Mouse (Mus musculus): ENCODE data around the gene Ctla4. TPM values are rescaled to one million over a fixed set of nuclear protein-coding genes. Genes with fewer than 3 reads are reported as not detected.

Gene Ctla4
- polyA plus RNA-seq, 1 experiment from 2014 or later, result not detected

DNA sequence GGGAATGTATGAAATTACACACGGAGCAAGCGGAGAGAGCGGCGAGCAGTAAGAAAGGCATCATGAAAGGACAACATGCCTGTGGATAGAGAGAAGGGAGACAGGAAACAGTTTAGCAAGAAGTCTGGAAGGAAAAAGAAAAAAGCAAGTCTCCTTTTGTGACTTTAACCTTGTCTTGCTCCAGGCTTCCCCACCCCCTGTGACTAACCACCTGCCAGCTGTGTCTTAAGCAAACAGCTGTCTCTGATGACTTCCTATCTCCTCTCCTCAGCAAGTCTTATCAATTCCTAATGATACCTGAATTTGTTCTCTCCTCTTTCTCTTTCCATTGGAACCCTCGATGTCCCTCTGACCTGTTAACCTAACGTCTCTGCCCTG lies 34.0 kb upstream of the Ctla4 start:
- no peak for ATAC-seq (ENCODE audit: low read depth)
- Histone ChIP-seq H3K9ac (ENCODE audit: low read depth, low read length) (no peak overlapping the region), H3K4me2 (ENCODE audit: low read depth, low read length) (no peak overlapping the region), H3K4me3 (ENCODE audit: low read depth, low read length) (no peak overlapping the region), H3K36me3 (ENCODE audit: control insufficient read depth, insufficient read depth, low read length) (no peaks in the 10 kb centered on the region), H3K27ac (replicated peaks; ENCODE audit: low read depth, low read length) (no peak overlapping the region), H3K27me3 (replicated peaks; ENCODE audit: control insufficient read depth, insufficient read depth, low read length) (no peaks in the 10 kb centered on the region), H3K9me3 (ENCODE audit: control insufficient read depth, low read length) (no peaks in the 10 kb centered on the region), H3K4me1 (ENCODE audit: control insufficient read depth, insufficient read depth, low read length) (peaks cover 9% of the 10 kb centered on the region; the same call in 1 of the 2 replicates)
- WGBS, result 66% methylated on average over 6 of the region's 6 CpGs
- DNase-seq (ENCODE audit: low spot score), result no peak

DNA sequence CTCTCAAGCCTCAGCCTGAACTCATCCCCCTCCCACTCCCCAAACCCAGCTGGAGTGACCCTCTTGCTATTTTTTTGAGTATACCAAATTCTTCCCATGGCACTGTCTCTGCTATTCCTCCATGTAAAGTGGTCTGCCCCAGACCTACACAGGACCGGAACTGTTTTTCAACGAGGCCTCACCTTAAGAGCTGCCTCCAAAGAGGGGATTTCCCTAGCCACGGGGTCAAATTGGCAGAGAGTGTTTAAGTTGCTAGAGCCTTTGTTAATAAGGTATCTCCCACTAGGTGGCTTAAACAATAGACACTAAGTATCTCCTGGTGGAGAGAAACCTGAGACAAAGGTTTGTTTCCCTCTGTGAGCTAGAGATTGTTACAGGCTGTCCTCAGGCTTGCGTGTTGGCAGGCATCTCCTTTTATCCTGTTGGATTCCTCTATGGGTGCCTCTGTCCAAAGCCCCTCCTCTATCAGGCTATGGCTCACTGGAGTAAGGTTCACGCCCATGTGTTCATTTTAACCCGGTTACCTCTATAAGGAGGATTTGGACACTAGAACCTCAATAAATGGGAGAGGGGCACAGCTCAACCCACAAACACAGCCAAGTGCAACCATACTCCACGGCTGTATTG lies 33.4 kb upstream of the Ctla4 start:
- H3K27ac ChIP-seq (replicated peaks; ENCODE audit: low read depth, low read length), result no peak overlapping the region
- 44% methylated on average over 7 of the region's 7 CpGs for WGBS
- no peak overlapping the region for H3K4me3 ChIP-seq (ENCODE audit: low read depth, low read length)
- ATAC-seq (ENCODE audit: low read depth) (peak; percentile 41; the same call in 1 of the 2 replicates), DNase-seq (ENCODE audit: low spot score) (no peak)
- no peak overlapping the region for H3K9ac ChIP-seq (ENCODE audit: low read depth, low read length)
- H3K4me1 ChIP-seq (ENCODE audit: control insufficient read depth, insufficient read depth, low read length), result peaks cover 9% of the 10 kb centered on the region; the same call in 1 of the 2 replicates
- H3K27me3 ChIP-seq (replicated peaks; ENCODE audit: control insufficient read depth, insufficient read depth, low read length), result no peaks in the 10 kb centered on the region
- no peaks in the 10 kb centered on the region for H3K36me3 ChIP-seq (ENCODE audit: control insufficient read depth, insufficient read depth, low read length)
- H3K4me2 ChIP-seq (ENCODE audit: low read depth, low read length), result no peak overlapping the region
- H3K9me3 ChIP-seq (ENCODE audit: control insufficient read depth, low read length), result no peaks in the 10 kb centered on the region

DNA sequence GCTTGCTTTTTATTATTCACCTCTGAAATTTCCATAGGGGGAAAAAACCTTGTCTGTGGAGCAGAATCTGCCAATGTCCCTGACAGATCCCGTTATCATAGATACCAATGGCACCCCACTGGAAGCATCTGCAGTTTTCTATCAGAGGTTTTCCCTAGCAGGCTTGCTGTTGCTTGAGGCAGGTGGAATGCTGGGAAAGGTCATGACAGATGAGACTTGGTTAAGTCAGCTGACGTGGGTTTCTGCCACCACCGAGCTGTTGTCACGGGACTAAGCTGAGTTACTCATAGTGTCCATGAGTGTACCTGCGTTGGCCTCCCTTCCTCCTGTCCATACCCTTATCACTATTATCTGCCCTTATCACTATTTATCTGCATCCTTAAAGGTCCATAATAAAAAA lies 32.8 kb upstream of the Ctla4 start:
- no peaks in the 10 kb centered on the region for H3K36me3 ChIP-seq (ENCODE audit: control insufficient read depth, insufficient read depth, low read length)
- WGBS, result 90% methylated on average over 5 of the region's 5 CpGs
- no peak for DNase-seq (ENCODE audit: low spot score)
- no peak overlapping the region for H3K4me3 ChIP-seq (ENCODE audit: low read depth, low read length)
- no peak overlapping the region for H3K9ac ChIP-seq (ENCODE audit: low read depth, low read length)
- H3K27me3 ChIP-seq (replicated peaks; ENCODE audit: control insufficient read depth, insufficient read depth, low read length), result no peaks in the 10 kb centered on the region
- ATAC-seq (ENCODE audit: low read depth), result no peak
- H3K4me2 ChIP-seq (ENCODE audit: low read depth, low read length), result no peak overlapping the region
- peaks cover 9% of the 10 kb centered on the region; the same call in 1 of the 2 replicates for H3K4me1 ChIP-seq (ENCODE audit: control insufficient read depth, insufficient read depth, low read length)
- H3K27ac ChIP-seq (replicated peaks; ENCODE audit: low read depth, low read length), result no peak overlapping the region
- H3K9me3 ChIP-seq (ENCODE audit: control insufficient read depth, low read length), result no peaks in the 10 kb centered on the region

DNA sequence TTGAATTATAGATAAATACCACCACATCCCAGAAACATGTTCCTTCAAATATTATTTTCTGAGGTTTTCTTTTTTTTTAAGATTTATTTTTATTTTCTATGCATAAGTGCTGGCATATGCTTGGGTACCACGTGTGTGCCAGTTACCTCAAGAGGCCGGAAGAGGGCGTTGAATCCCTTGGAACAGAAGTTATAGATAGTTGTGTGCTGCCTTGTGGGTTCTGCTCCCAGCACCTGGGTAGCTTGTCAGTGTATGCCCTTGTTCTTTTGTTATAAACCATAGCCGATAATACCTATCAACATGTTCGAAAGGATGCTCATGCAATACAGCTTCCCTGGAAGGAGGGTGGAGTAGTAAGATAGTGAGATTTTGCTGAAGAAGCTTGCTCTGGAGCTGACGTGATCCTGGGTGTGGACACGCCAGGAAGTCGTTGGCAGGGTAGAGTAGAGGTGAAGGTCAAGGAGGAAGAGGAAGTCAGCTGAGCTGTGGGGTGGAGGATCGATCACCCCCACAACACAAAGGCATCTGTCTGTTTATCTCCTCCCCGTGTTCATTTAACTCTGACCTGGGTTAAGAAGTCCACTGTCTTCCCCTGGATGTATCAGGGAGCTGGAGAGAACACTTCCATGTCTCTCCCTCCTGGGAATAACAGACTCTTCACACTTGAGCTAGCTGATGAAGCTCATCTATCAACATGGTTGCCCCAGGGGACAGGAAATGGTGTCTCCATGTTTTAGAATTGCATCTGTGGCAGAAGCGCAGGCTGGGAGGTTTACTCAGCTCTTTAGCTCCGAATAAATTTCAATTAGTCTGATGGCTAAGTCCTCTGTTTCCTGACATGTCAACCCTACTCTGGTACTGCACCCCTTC lies 29.2 kb upstream of the Ctla4 start:
- H3K27me3 ChIP-seq (replicated peaks; ENCODE audit: control insufficient read depth, insufficient read depth, low read length), result no peaks in the 10 kb centered on the region
- ATAC-seq (ENCODE audit: low read depth) (no peak), DNase-seq (ENCODE audit: low spot score) (no peak)
- H3K9me3 ChIP-seq (ENCODE audit: control insufficient read depth, low read length), result no peaks in the 10 kb centered on the region
- WGBS, result 67% methylated on average over 12 of the region's 12 CpGs
- no peaks in the 10 kb centered on the region for H3K36me3 ChIP-seq (ENCODE audit: control insufficient read depth, insufficient read depth, low read length)
- no peak overlapping the region for H3K4me3 ChIP-seq (ENCODE audit: low read depth, low read length)
- H3K27ac ChIP-seq (replicated peaks; ENCODE audit: low read depth, low read length), result no peak overlapping the region
- no peak overlapping the region for H3K4me2 ChIP-seq (ENCODE audit: low read depth, low read length)
- peaks cover 8% of the 10 kb centered on the region; the same call in 1 of the 2 replicates for H3K4me1 ChIP-seq (ENCODE audit: control insufficient read depth, insufficient read depth, low read length)
- no peak overlapping the region for H3K9ac ChIP-seq (ENCODE audit: low read depth, low read length)

DNA sequence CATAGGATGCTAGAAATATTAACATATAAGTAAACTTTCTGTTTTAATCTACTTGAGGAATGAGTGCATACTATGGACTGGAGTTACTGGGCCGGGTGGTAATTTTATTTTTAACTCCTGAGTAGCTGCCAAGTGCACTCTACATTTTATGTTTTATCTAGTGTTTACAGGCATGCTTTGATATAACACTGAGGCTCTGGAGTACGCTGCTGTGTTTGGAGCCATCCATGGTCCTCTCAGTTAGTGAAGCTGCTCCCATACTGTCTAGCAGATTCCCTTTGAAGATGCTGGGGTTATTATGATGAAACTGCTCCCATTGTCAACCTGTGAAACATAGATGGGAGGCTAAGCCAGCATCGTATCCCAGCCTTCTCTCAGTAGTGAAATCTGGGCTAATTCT lies 27.6 kb upstream of the Ctla4 start:
- Histone ChIP-seq H3K36me3 (ENCODE audit: control insufficient read depth, insufficient read depth, low read length) (no peaks in the 10 kb centered on the region), H3K27ac (replicated peaks; ENCODE audit: low read depth, low read length) (no peak overlapping the region), H3K4me1 (ENCODE audit: control insufficient read depth, insufficient read depth, low read length) (0 out of 2 replicates have a peak, but pooled peaks cover 3% of the 10 kb centered on the region), H3K9me3 (ENCODE audit: control insufficient read depth, low read length) (no peaks in the 10 kb centered on the region), H3K9ac (ENCODE audit: low read depth, low read length) (no peak overlapping the region), H3K4me2 (ENCODE audit: low read depth, low read length) (no peak overlapping the region), H3K4me3 (ENCODE audit: low read depth, low read length) (no peak overlapping the region), H3K27me3 (replicated peaks; ENCODE audit: control insufficient read depth, insufficient read depth, low read length) (no peaks in the 10 kb centered on the region)
- 52% methylated on average over 3 of the region's 3 CpGs for WGBS
- no peak for DNase-seq (ENCODE audit: low spot score)
- ATAC-seq (ENCODE audit: low read depth), result no peak

DNA sequence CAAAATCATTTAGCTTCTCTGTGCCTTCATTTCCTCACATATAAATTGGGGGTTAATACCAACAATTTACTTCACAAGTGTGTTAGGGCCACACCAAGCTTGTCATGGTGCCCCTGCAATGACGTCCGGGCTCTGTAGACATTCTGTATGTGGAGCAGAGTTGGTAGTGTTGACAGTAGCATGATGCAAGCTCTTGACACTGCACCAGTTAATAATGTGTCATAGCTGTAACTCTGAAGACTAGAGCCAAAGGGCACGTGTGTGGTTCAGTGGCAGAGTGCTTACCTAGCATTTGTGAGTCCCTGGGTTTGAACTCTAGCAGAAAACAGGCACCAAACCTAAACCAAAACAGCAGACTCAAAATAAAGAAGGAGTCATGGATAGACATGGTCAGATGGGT lies 27.0 kb upstream of the Ctla4 start:
- no peak overlapping the region for H3K4me3 ChIP-seq (ENCODE audit: low read depth, low read length)
- WGBS, result 75% methylated on average over 3 of the region's 3 CpGs
- H3K9me3 ChIP-seq (ENCODE audit: control insufficient read depth, low read length), result no peaks in the 10 kb centered on the region
- no peak for DNase-seq (ENCODE audit: low spot score)
- no peak overlapping the region for H3K27ac ChIP-seq (replicated peaks; ENCODE audit: low read depth, low read length)
- no peaks in the 10 kb centered on the region for H3K36me3 ChIP-seq (ENCODE audit: control insufficient read depth, insufficient read depth, low read length)
- H3K27me3 ChIP-seq (replicated peaks; ENCODE audit: control insufficient read depth, insufficient read depth, low read length), result no peaks in the 10 kb centered on the region
- H3K4me1 ChIP-seq (ENCODE audit: control insufficient read depth, insufficient read depth, low read length), result 0 out of 2 replicates have a peak, but pooled peaks cover 3% of the 10 kb centered on the region
- no peak overlapping the region for H3K4me2 ChIP-seq (ENCODE audit: low read depth, low read length)
- no peak overlapping the region for H3K9ac ChIP-seq (ENCODE audit: low read depth, low read length)
- no peak for ATAC-seq (ENCODE audit: low read depth)

DNA sequence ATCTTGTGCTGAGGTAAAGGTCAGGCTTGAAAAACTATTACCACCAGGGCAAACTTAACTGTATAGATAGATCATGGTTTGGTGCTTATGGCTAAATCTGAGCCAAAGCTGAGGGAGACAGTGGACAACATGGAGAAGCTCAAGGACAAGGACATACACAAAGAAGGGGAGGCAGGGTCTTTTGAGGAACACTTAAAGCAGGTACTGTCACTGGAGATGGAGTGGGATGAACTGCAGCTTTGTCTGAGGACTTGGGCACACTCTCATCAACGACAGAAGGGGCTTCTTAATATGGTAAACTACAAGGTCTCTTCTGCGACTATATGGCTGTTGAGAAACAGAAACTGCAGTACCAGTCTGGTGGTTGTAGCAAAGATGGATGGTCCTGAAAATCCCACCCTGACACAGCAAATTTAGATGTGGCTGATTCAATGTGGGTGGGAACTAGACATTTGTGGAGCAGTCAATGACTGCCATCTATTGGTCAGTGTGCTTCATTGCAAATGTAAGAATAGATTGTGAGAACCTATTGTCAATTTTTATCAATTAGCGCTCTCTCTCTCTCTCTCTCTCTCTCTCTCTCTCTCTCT lies 26.3 kb upstream of the Ctla4 start:
- DNase-seq (ENCODE audit: low spot score), result peak; percentile 86
- Histone ChIP-seq H3K36me3 (ENCODE audit: control insufficient read depth, insufficient read depth, low read length) (no peaks in the 10 kb centered on the region), H3K4me2 (ENCODE audit: low read depth, low read length) (peak overlapping the region; percentile 30), H3K27me3 (replicated peaks; ENCODE audit: control insufficient read depth, insufficient read depth, low read length) (no peaks in the 10 kb centered on the region), H3K4me1 (ENCODE audit: control insufficient read depth, insufficient read depth, low read length) (0 out of 2 replicates have a peak, but pooled peaks cover 3% of the 10 kb centered on the region), H3K27ac (replicated peaks; ENCODE audit: low read depth, low read length) (no peak overlapping the region), H3K4me3 (ENCODE audit: low read depth, low read length) (no peak overlapping the region), H3K9ac (ENCODE audit: low read depth, low read length) (no peak overlapping the region; the same call in 1 of the 2 replicates), H3K9me3 (ENCODE audit: control insufficient read depth, low read length) (no peaks in the 10 kb centered on the region)
- ATAC-seq (ENCODE audit: low read depth), result peak; percentile 66; the same call in 1 of the 2 replicates
- 13% methylated on average over 3 of the region's 3 CpGs for WGBS

DNA sequence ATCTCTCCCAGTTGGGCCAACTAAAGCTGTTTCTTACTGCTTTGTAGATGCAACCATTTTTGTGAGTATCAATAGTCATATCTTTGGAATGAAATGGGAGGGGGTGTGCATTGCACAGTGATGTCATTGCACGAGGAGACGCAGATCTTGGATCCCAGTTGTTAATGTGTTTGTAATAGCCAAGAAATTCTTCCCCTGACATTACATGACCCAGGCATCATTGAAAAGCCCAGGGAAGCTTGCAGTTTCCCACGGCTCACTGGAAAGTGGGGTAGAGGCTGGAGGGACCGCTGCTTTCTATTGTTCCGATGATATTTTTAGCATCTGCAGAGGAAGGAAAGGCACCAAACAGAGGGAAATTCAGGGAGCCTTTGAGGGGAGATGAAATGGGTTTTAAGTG lies 25.8 kb upstream of the Ctla4 start:
- Histone ChIP-seq H3K27ac (replicated peaks; ENCODE audit: low read depth, low read length) (no peak overlapping the region), H3K9ac (ENCODE audit: low read depth, low read length) (no peak overlapping the region; the same call in 1 of the 2 replicates), H3K4me3 (ENCODE audit: low read depth, low read length) (no peak overlapping the region), H3K9me3 (ENCODE audit: control insufficient read depth, low read length) (no peaks in the 10 kb centered on the region), H3K27me3 (replicated peaks; ENCODE audit: control insufficient read depth, insufficient read depth, low read length) (no peaks in the 10 kb centered on the region), H3K4me2 (ENCODE audit: low read depth, low read length) (peak overlapping the region; percentile 30), H3K36me3 (ENCODE audit: control insufficient read depth, insufficient read depth, low read length) (no peaks in the 10 kb centered on the region), H3K4me1 (ENCODE audit: control insufficient read depth, insufficient read depth, low read length) (0 out of 2 replicates have a peak, but pooled peaks cover 3% of the 10 kb centered on the region)
- 54% methylated on average over 5 of the region's 5 CpGs for WGBS
- DNase-seq (ENCODE audit: low spot score) (no peak), ATAC-seq (ENCODE audit: low read depth) (peak; percentile 48; the same call in 1 of the 2 replicates)
